Mouse (Mus musculus): ENCODE measurements around the gene Olfr1039.
"Not testable (repeated sequence)": the region's sequence is repeated elsewhere in the genome, so short reads cannot be mapped to it uniquely, and the experiment has no call there.

Gene Olfr1039

DNA sequence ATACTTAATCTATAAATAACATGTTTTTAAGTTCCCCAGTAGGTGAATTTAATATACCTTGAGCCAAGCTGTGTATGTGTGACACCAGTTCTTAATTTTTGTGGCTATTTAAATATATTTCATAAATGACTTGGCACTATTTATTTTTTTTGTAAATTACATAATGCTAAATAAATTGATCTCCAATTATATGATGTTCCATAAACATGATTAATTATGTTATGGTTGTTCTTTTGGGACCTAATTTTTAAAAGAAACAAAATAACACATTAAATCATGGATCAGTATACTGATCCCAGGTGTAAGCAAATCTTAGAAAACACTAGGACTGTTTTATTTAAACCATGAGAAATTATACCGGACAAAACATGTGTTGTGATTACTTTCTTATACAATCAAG, at the start of gene Olfr1039:
Gene Olfr1039, minus strand, starts transcription at position 101 of the 400 bp plus-strand sequence.
- DNase-seq = no peak

DNA sequence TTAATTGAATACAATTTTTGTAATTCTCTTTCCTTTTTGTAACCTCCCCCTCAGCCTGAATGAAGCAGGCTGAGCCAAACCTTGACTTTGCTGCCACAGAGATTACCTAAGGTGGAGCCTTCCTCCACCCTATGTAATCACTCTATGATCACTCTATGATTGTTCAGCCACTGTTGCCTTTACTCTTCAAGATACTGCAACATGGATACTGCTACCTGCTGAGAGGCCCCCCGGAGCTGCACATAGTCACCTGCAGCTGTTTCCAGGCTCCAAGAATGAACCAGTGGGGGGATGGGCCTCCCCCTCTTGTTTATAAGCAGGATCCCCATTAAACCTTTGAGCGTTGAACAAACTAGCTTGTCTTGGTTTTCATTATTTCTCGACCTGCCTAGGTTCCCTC, 44.2 kb upstream of the Olfr1039 start:
- no peak for DNase-seq

DNA sequence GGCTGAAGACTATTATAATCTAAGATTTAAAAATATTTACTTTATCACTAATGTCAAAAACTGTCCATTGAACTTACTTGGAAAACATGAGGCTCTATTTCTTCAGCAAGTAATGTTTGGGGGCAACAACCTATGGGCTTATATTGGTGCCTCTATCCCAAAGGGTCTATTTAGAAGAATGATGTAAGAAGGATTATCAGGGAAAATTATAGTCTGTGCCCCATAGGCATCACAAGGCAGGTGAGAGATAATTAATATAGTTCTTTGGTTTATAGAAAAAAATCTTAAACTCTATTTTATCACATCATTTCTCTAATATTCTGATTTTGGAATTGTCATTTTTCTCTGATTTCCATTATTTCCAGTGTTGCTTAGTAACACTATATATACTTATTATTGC, 42.0 kb upstream of the Olfr1039 start, which contains the start of gene Olfr1044:
Gene Olfr1044, minus strand, starts transcription at position 101 of the 400 bp plus-strand sequence.
- no peak for DNase-seq

DNA sequence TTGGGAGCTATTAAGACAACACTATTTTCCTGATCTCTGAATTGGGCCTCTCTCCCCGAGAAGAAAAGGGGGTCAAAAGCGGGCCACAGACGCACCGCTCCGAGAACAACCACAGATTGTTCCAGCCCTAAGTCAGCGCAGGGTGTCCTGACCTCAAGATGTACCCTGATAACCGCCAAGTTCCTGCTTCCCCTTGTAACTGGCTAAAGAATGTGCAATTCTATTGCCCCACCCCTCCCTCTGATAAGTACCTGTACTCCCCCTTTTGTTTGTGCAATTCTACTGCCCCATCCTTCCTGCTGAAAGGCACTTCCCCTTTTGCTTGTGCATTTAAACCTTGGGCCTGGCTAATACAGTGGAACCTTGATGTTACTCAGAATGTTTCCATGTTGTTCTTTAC, 39.7 kb upstream of the Olfr1039 start:
- not testable (repeated sequence) for DNase-seq

DNA sequence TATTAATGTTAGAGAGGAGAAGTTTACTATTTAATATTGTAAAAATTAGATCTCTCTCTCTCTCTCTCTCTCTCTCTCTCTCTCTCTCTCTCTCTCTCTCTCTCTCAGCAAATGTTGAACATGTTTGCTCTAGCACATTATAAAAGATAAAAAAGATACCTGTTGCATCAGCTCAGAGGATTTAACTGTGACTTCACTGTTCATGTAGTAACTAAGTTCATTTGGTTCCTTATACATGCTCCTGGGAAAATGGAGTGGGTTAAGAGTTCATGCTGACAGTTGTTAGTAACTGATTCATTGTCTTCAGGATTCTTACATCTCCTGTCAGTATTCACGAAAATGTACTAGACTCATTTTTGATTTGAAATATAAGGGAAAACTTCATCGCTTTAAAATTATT, 31.7 kb upstream of the Olfr1039 start, which contains the start of gene Olfr1043:
Gene Olfr1043, minus strand, starts transcription at position 101 of the 400 bp plus-strand sequence.
- no peak for DNase-seq

DNA sequence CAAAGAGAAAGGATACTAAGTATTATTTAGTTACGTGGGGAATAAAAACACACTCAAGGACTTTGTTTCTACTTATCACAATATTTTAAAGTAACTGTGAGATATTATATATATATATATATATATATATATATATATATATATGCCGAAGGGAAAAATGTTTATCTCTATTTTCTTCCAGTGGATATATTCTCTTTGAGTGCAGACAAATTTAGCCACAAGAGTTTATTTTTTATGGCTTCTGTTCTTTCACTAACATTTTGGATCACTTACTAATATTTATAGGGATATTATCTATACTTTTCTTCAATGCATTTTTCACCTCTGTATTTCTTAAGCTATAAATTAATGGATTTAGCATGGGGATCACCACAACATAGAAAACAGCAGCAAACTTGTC, 26.0 kb upstream of the Olfr1039 start, which contains the start of gene Olfr1042:
Gene Olfr1042, minus strand, starts transcription at position 101 of the 400 bp plus-strand sequence.
- DNase-seq = no peak

DNA sequence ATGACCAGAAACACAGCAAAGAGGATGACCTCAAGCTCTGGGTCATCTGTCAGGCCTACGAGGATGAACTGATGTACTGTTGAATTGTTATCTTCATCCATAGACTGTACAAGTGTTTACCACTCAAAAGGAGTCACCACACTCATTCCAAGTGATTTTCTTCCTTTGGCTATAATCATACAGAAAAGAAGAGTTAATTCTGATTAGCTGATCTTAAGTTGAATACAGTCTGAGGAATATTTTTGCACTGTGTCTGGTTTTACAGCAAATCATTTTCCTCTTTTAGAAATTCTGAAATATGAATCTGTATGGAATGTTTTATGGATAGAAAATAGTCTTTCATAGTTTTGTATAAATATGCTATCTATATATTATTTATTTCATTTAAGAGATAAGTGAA, 10.9 kb upstream of the Olfr1039 start, which contains the start of gene Olfr1040:
Gene Olfr1040, minus strand, starts transcription at position 101 of the 400 bp plus-strand sequence.
- no peak for DNase-seq

DNA sequence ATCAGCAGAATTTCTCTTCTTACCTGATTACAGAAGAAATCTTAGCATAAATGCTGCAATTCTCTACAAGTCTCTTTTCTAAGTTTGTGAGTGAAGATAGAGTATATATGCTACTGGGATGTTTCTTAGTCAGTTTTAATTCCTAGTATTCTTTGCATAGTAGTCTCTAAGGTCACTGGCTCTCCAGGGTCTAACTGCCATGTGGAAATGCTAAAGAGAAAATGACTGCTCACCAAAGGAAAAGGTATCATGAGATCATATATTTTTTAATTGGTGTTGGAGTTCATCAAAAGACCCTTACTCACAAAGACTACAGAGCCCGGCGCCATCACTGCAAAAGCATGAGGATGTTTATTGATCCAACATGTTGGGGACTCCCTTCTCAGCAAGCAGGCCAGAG, 48.4 kb downstream of the Olfr1039 start, which contains the start of gene Olfr1037:
Gene Olfr1037, minus strand, starts transcription at position 101 of the 400 bp plus-strand sequence.
- DNase-seq = no peak

DNA sequence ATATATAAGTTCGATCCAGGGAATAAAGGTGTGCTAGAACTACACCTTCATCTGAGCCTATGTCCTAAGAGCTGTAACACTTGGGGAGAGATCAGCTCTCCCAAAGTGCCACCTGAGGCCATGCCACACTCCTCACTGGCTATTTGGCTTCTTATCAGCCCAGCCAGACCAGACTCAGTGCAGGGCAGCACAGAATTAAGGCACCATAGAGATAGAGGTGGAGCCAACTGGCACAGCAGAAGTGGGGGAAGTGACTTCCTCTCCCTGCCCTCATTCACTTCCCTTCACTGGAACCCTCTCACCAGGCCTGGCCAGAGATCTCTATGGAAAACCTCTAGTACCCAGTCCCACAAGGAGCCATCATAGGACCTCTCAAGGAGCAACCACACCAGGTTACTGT, 55.2 kb downstream of the Olfr1039 start:
- DNase-seq = not testable (repeated sequence)
